Mouse (Mus musculus): ENCODE results near the gene Esp36. TPM values are rescaled to one million over a fixed set of nuclear protein-coding genes. Genes with fewer than 3 reads are reported as not detected.

Gene Esp36
- polyA plus RNA-seq (2017; shearing (Covaris generic)), result not detected

DNA sequence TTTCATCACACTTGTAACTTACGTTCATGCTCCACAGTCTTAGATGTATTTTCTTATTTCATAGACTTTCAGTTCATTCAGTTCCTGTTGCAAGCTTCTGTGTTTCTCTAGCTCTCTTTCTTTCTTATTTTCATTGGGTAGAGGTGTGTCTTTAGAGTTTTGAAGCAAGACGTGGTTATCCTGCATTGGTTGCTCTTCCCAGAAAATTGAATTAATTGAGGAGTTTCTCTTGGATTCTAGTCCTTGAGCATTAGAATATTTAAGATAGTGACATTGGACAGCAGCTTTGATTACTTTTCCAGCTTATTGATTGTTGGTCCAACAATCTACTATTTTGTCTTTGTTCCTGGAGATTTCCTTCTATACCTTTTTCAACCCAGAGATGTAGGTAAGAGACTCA is at the start of gene Esp36:
Esp36 (minus strand) TSS at position 101 of the 400 bp plus-strand sequence.

Other genes starting within 250 kb of the Esp36 start
- not detected for gene Olfr134, start 248.8 kb downstream of the Esp36 start, polyA plus RNA-seq (2017; shearing (Covaris generic))
- not detected for gene Olfr135, start 215.8 kb downstream of the Esp36 start, polyA plus RNA-seq (2017; shearing (Covaris generic))
- not detected for gene Olfr138, start 159.2 kb downstream of the Esp36 start, polyA plus RNA-seq (2017; shearing (Covaris generic))
- gene Olfr137, start 112.6 kb downstream of the Esp36 start, polyA plus RNA-seq (2017; shearing (Covaris generic)), result not detected
- gene Olfr136, start 90.4 kb downstream of the Esp36 start, polyA plus RNA-seq (2017; shearing (Covaris generic)), result not detected
- not detected for gene Esp34, start 134.0 kb upstream of the Esp36 start, polyA plus RNA-seq (2017; shearing (Covaris generic))
- not detected for gene Esp31, start 219.3 kb upstream of the Esp36 start, polyA plus RNA-seq (2017; shearing (Covaris generic))